Mouse (Mus musculus): Measurements from ENCODE around the gene Tymp. TPM values are rescaled to one million over a fixed set of nuclear protein-coding genes. Genes with fewer than 3 reads are reported as not detected.

The Tymp gene
- total RNA-seq (2023) = 0.50 to 1.0 TPM (median 0.87 TPM) in 4 replicates

GRCm38 (mm10) chr15:89376957-89377356 is at the start of gene Tymp:
Tymp (minus strand) TSS chr15:89377039.

GRCm38 (mm10) chr15:89425711-89426121 is 48.9 kb upstream of the Tymp start, which contains the start of gene Cpt1b:
Cpt1b (minus strand) TSS chr15:89425863.

GRCm38 (mm10) chr15:89410118-89410517 is 33.3 kb upstream of the Tymp start, which contains the start of gene Syce3:
Syce3 (minus strand) TSS chr15:89410503.

GRCm38 (mm10) chr15:89384617-89385016 is 7.8 kb upstream of the Tymp start, which contains the start of gene Klhdc7b:
Klhdc7b (plus strand) TSS chr15:89384917.

GRCm38 (mm10) chr15:89378831-89379401 is 2.1 kb upstream of the Tymp start, which contains the start of gene Odf3b:
Odf3b (minus strand) TSS chr15:89379282.

GRCm38 (mm10) chr15:89373762-89374248 is 3.0 kb downstream of the Tymp start, which contains the start of gene Sco2:
Sco2 (minus strand) TSS chr15:89373846.

GRCm38 (mm10) chr15:89355241-89356187 is 21.3 kb downstream of the Tymp start, which contains the start of the genes Lmf2 and Ncaph2:
Lmf2 (minus strand) TSS chr15:89355659.
Ncaph2 (plus strand) TSS chr15:89355719.

GRCm38 (mm10) chr15:89334271-89334670 is 42.6 kb downstream of the Tymp start, which contains the start of gene Miox:
Miox (plus strand) TSS chr15:89334398.

GRCm38 (mm10) chr15:89322670-89323522 is 53.9 kb downstream of the Tymp start, which contains the start of gene Adm2:
Adm2 (plus strand) TSS chr15:89322720.

Other genes with a start within 250 kb of the Tymp start
- 83.7 to 94.1 TPM (median 89.5 TPM) in 4 replicates for gene Hdac10, start 248.3 kb downstream of the Tymp start, total RNA-seq (2023)
- 14.5 to 18.8 TPM (median 16.9 TPM) in 4 replicates for gene Mapk12, start 236.3 kb downstream of the Tymp start, total RNA-seq (2023)
- gene Mapk11, start 227.4 kb downstream of the Tymp start, total RNA-seq (2023) = 73.3 to 78.7 TPM (median 77.4 TPM) in 4 replicates
- gene Plxnb2, start 196.3 kb downstream of the Tymp start, total RNA-seq (2023) = 9.1 to 12.3 TPM (median 11.3 TPM) in 4 replicates
- 29.9 to 37.7 TPM (median 32.6 TPM) in 4 replicates for gene Dennd6b, start 180.5 kb downstream of the Tymp start, total RNA-seq (2023)
- gene Ppp6r2, start 165.5 kb downstream of the Tymp start, total RNA-seq (2023) = 53.3 to 62.4 TPM (median 58.4 TPM) in 4 replicates
- gene Sbf1, start 61.7 kb downstream of the Tymp start, total RNA-seq (2023) = 238 to 267 TPM (median 247 TPM) in 4 replicates
- gene Adm2, start 54.3 kb downstream of the Tymp start, total RNA-seq (2023) = not detected in 4 replicates
- not detected in 4 replicates for gene Miox, start 42.6 kb downstream of the Tymp start, total RNA-seq (2023)
- gene Lmf2, start 21.4 kb downstream of the Tymp start, total RNA-seq (2023) = 38.4 to 46.3 TPM (median 41.9 TPM) in 4 replicates
- 121 to 132 TPM (median 123 TPM) in 4 replicates for gene Ncaph2, start 21.3 kb downstream of the Tymp start, total RNA-seq (2023)
- gene Sco2, start 3.2 kb downstream of the Tymp start, total RNA-seq (2023) = 14.3 to 17.6 TPM (median 15.7 TPM) in 4 replicates
- not detected in 4 replicates for gene Odf3b, start 2.2 kb upstream of the Tymp start, total RNA-seq (2023)
- gene Klhdc7b, start 7.9 kb upstream of the Tymp start, total RNA-seq (2023) = not detected in 4 replicates
- not detected in 4 replicates for gene Syce3, start 33.5 kb upstream of the Tymp start, total RNA-seq (2023)
- gene Cpt1b, start 48.8 kb upstream of the Tymp start, total RNA-seq (2023) = 7.6 to 14.5 TPM (median 12.0 TPM) in 4 replicates
- gene C730034F03Rik, start 52.5 kb upstream of the Tymp start, total RNA-seq (2023) = 10.8 to 14.3 TPM (median 13.9 TPM) in 4 replicates
- 0.72 TPM in 1 of 4 replicates, not detected in the others for gene Gm44502, start 52.7 kb upstream of the Tymp start, total RNA-seq (2023)
- gene Chkb, start 52.9 kb upstream of the Tymp start, total RNA-seq (2023) = 289 to 340 TPM (median 320 TPM) in 4 replicates
- gene Mapk8ip2, start 76.9 kb upstream of the Tymp start, total RNA-seq (2023) = 0.13 TPM in 1 of 4 replicates, not detected in the others
- 15.0 to 18.5 TPM (median 17.2 TPM) in 4 replicates for gene Arsa, start 100.4 kb upstream of the Tymp start, total RNA-seq (2023)
- not detected in 4 replicates for gene Shank3, start 122.6 kb upstream of the Tymp start, total RNA-seq (2023)
- not detected in 4 replicates for gene Acr, start 191.3 kb upstream of the Tymp start, total RNA-seq (2023)
- gene Rabl2, start 214.9 kb upstream of the Tymp start, total RNA-seq (2023) = 3.4 to 4.7 TPM (median 4.1 TPM) in 4 replicates

Data from B cell, adult 62 days (primary cell).